Mouse (Mus musculus) olfactory bulb, adult 2 months (tissue): ENCODE measurements around the gene Fam76b. TPM values are rescaled to one million over a fixed set of nuclear protein-coding genes. Genes with fewer than 3 reads are reported as not detected.

Experiments used
- H3K27ac ChIP-seq: fragments of 200-500 bp; 2 replicates; pipeline ENCODE4 v1.5.1; 2012; ENCODE audit warnings: low read depth, low read length; ENCODE audit not compliant: insufficient read depth
- H3K4me1 ChIP-seq: fragments of 200-500 bp; 2 replicates; pipeline ENCODE4 v1.6.1; 2012; ENCODE audit warnings: low read length; ENCODE audit not compliant: control insufficient read depth, insufficient read depth
- H3K4me3 ChIP-seq: fragments of 200-500 bp; 2 replicates; pipeline ENCODE4 v1.5.1; 2012; ENCODE audit warnings: mild to moderate bottlenecking, low read depth, low read length, moderate library complexity; ENCODE audit not compliant: insufficient read depth
- CTCF ChIP-seq: fragments of 200-500 bp; IDR thresholded peaks from 2 replicates; pipeline ENCODE4 v1.5.1; 2012; ENCODE audit warnings: low read depth, mild to moderate bottlenecking, low read length, moderate library complexity; ENCODE audit not compliant: insufficient read depth
- POLR2A ChIP-seq: fragments of 200-500 bp; IDR thresholded peaks from 2 replicates; pipeline ENCODE4 v1.6.1; 2012; ENCODE audit warnings: mild to moderate bottlenecking, low read depth, low read length, moderate library complexity; ENCODE audit not compliant: insufficient read depth
- WGBS: fragments of 180-500 bp; shearing (Covaris S2); methylation state at CpG from one replicate; pipeline ENCODE4 v1.1.7; 2018; 5-methylcytosine and 5-hydroxymethylcytosine counted together
- polyA plus RNA-seq: library from polyadenylated mRNA; stranded (reverse); fragments of >200 nt; gene quantifications from 2 replicates; pipeline ENCODE4 v1.2.4, GENCODE M21; 2012; ENCODE audit warnings: low replicate concordance; ENCODE audit not compliant: missing spikeins, insufficient read depth, insufficient read length

Fam76b gene
- polyA plus RNA-seq, 1 experiment: not detected

- TF ChIP-seq POLR2A: no peak
- no peak for TF ChIP-seq CTCF
- H3K4me1 ChIP-seq: peaks cover 14% of the 10 kb centered on the region
- H3K27ac ChIP-seq: peak overlapping the region; percentile 69
- 60% methylated on average over 19 of the region's 19 CpGs for WGBS
- no peak overlapping the region for H3K4me3 ChIP-seq
Measured at GRCm38 (mm10) chr9:13898510-13899305, 71.2 kb downstream of the Fam76b start.

GRCm38 (mm10) chr9:13902030-13902429 is 74.5 kb downstream of the Fam76b start:
- Histone ChIP-seq H3K4me1 (peaks cover 10% of the 10 kb centered on the region; the same call in 1 of the 2 replicates), H3K27ac (no peak overlapping the region), H3K4me3 (no peak overlapping the region)
- no peak for TF ChIP-seq CTCF
- TF ChIP-seq POLR2A: no peak
- 94% methylated on average over 3 of the region's 3 CpGs for WGBS

DNA sequence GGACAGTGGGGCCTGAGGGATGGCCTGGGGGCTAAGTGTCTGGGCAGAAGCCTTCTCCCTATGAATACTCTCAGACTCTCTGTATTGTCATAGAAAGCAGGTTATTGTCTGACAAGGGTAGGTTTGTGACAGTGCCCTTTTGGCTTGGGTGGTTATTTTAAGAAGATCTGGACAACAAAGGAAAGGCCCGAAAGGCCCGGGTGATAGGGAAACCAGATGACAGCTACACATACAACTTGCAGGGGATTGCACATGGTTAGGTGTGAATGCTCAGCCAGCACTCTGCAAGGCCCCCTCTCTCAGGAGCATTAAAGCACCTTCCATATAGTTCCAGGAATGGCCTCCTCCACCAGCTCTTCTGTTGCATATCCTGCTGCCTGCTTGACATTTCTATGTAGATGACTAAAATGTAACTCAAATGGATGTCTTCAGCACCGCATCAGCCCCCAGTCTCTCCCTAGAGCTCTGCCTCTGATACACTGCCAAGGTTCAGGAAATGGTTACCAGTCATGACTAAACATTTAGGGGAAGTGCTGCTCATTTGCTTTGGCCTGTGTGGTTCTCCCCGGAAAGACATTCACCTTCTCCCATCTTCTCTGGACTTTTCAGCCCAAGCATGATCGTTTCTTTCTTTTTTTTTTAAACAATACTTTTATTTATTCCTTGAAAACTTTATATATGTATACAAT is 76.7 kb downstream of the Fam76b start:
- TF ChIP-seq POLR2A (no peak), CTCF (no peak)
- Histone ChIP-seq H3K27ac (no peak overlapping the region), H3K4me1 (peaks cover 7% of the 10 kb centered on the region; the same call in 1 of the 2 replicates), H3K4me3 (no peak overlapping the region)
- WGBS: 89% methylated on average over 5 of the region's 5 CpGs

Other genes with a start within 250 kb of the Fam76b start
- not detected in 2 replicates for gene Mtmr2, start 79.3 kb upstream of the Fam76b start, polyA plus RNA-seq
- gene Cep57, start 609 bp upstream of the Fam76b start, polyA plus RNA-seq: not detected in 2 replicates